Mouse (Mus musculus) Patski (cell line): ENCODE results near the gene C1ra. TPM values are rescaled to one million over a fixed set of nuclear protein-coding genes. Genes with fewer than 3 reads are reported as not detected.
A peak's percentile ranks its signal among the peaks of the same experiment; 100 is the strongest.
"Not testable (repeated sequence)": the region's sequence is repeated elsewhere in the genome, so short reads cannot be mapped to it uniquely, and the experiment has no call there.

Experiments
- ATAC-seq: fragments of 100-300 bp; one replicate; pipeline ENCODE4 v1.8.0; 2021
- CTCF ChIA-PET: fragments of 350-600 bp; sonication (Branson Sonifier 250); formaldehyde crosslinking; loops from one replicate; lab custom pipeline; 2022; ENCODE audit warnings: inconsistent platforms; lab: Charles Lee
- POLR2A ChIA-PET: fragments of 350-600 bp; sonication (Branson Sonifier 250); formaldehyde crosslinking; loops from one replicate; lab custom pipeline; 2022; ENCODE audit warnings: antibody characterized with exemption, inconsistent platforms; lab: Charles Lee
- DNase-seq: peaks from one replicate; pipeline ENCODE4 v3.0.0-alpha.2; 2011; ENCODE audit warnings: low read depth, low spot score
- H3K27me3 ChIP-seq: fragments of 371-371 bp; one replicate; pipeline ENCODE4 v1.5.1; 2021
- CTCF ChIP-seq: fragments of 100-300 bp; IDR thresholded peaks from one replicate; pipeline ENCODE4 v1.5.1; 2021
- in situ Hi-C: fragments of 300-500 bp; cut with MboI; formaldehyde crosslinking; loops from 3 replicates; pipeline ENCODE4 v1.11.1; 2018; ENCODE audit warnings: low pct_unique_long_range_greater_than_20kb, mixed read lengths
- polyA plus RNA-seq: library from polyadenylated mRNA; unstranded; gene quantifications from one replicate; pipeline ENCODE4 v1.2.3, GENCODE M21; 2021

The C1ra gene
- polyA plus RNA-seq, 1 experiment from 2014 or later = 59.0 TPM

DNA sequence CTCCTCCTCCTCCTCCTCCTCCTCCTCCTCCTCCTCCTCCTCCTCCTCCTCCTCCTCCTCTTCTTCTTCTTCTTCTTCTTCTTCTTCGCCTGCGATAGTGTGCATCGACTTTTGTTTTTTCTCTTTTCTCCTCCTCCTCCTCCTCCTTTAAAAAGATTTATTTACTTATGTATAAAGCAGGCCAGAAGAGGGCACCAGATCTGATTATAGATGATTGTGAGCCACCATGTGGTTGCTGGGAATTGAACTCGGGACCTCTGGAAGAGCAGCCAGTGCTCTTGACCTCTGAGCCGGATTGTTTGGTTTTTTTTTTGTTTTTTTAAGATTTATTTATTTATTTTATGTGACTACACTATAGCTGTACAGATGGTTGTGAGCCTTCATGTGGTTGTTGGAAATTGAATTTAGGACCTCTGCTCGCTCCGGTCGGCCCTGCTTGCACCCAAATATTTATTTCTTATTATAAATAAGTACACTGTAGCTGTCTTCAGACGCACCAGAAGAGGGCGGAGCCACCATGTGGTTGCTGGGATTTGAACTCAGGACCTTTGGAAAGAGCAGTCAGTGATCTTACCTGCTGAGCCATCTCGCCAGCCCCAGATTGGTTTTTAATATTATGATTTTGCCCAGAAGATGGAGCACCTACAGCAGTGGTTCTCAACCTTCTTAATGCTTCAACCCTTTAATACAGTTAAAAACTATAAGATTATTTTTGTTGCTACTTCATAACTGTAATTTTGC lies 36.7 kb upstream of the C1ra start:
- H3K27me3 ChIP-seq, ATAC-seq, POLR2A ChIA-PET, DNase-seq: not testable (repeated sequence)
- in situ Hi-C loops = loop anchor here (10.0 to 25.0 kb wide), 3 partner anchors 69 to 287 kb away; partner anchors contain the start of genes Atn1, C1s1, Eno2 and Gm45234
- CTCF ChIA-PET = interaction anchor here (0.7 to 1.2 kb wide), 3 partner anchors 10 to 59 kb away, joined by 3 to 4 read pairs (median 3); no protein-coding TSS in a partner anchor
- TF ChIP-seq CTCF = peak; percentile 13

- TF ChIP-seq CTCF = no peak
- in situ Hi-C loops = loop anchor here (10.0 to 25.0 kb wide), 3 partner anchors 69 to 286 kb away; partner anchors contain the start of genes Atn1, C1s1, Eno2 and Gm45234
- CTCF ChIA-PET = interaction anchor here (0.7 to 1.3 kb wide), 4 partner anchors 11 to 61 kb away, joined by 3 to 4 read pairs (median 4); no protein-coding TSS in a partner anchor
- no peaks in the 10 kb centered on the region for H3K27me3 ChIP-seq
- no peak for ATAC-seq
- no peak for DNase-seq
- POLR2A ChIA-PET = no interaction called here
These were observed 36.0 kb upstream of the C1ra start for GRCm38 (mm10) chr6:124476216-124476615.

- CTCF ChIA-PET = interaction anchor here (1.2 to 1.3 kb wide), 2 partner anchors 11 to 61 kb away, joined by 4 read pairs; no protein-coding TSS in a partner anchor
- no peak for TF ChIP-seq CTCF
- POLR2A ChIA-PET = no interaction called here
- ATAC-seq (no peak), DNase-seq (no peak)
- H3K27me3 ChIP-seq = no peaks in the 10 kb centered on the region
- in situ Hi-C loops = loop anchor here (10.0 to 25.0 kb wide), 3 partner anchors 68 to 286 kb away; partner anchors contain the start of genes Atn1, C1s1, Eno2 and Gm45234
These were observed 35.4 kb upstream of the C1ra start for GRCm38 (mm10) chr6:124476796-124477195.

- ChIA-PET POLR2A (no interaction called here), CTCF (interaction anchor here (1.3 kb wide), 1 partner anchor 62 kb away, joined by 4 read pairs; no protein-coding TSS in a partner anchor)
- ATAC-seq (no peak), DNase-seq (no peak)
- TF ChIP-seq CTCF = no peak
- in situ Hi-C loops = loop anchor here (10.0 to 25.0 kb wide), 3 partner anchors 68 to 285 kb away; partner anchors contain the start of genes Atn1, C1s1, Eno2 and Gm45234
- no peaks in the 10 kb centered on the region for H3K27me3 ChIP-seq
These were observed 35.0 kb upstream of the C1ra start for GRCm38 (mm10) chr6:124477221-124477655.

DNA sequence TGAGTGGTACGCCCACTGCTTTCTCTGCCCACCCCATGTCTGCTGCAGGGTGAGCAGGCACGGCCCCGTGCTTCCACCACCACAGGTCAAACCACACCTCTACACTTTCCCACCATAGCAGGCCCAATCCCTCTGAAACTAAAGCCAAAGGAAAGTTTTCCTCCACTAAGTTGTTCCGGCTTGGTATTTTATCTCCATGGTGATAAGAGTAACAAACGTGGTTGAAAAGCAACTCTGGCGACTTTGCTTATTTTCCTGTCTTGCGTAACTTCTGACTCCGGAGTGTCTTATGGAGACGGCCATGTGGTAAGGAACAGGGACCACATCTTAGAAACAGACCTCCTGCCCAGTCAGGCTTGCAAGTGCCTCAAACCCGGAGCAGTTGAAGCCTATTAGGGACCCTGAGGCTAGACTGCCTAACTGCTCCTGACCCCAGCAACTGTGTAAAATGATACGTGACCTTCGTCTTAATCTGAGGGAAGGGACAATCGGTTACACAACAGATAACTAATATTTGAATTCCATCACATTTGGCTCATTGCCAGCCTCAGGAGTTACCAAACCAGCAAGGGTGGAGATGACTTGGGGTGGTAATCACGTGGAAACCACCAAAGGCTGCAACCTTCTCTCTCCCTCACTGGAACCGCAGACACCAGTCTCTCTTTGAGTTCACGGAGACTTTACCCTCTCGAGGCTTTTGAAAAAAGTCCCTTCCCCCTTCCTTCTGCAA lies 34.1 kb upstream of the C1ra start:
- DNase-seq (peak; percentile 68), ATAC-seq (peak; percentile 86)
- POLR2A ChIA-PET = no interaction called here
- no peaks in the 10 kb centered on the region for H3K27me3 ChIP-seq
- TF ChIP-seq CTCF = no peak
- in situ Hi-C loops = loop anchor here (10.0 to 25.0 kb wide), 3 partner anchors 67 to 284 kb away; partner anchors contain the start of genes Atn1, C1s1, Eno2 and Gm45234
- CTCF ChIA-PET = no interaction called here

GRCm38 (mm10) chr6:124478874-124479572 lies 33.2 kb upstream of the C1ra start:
- H3K27me3 ChIP-seq = no peaks in the 10 kb centered on the region
- ATAC-seq = no peak
- ChIA-PET POLR2A (no interaction called here), CTCF (interaction anchor here (0.7 kb wide), 1 partner anchor 14 kb away, joined by 3 read pairs; no protein-coding TSS in a partner anchor)
- DNase-seq = no peak
- in situ Hi-C loops = loop anchor here (10.0 to 25.0 kb wide), 3 partner anchors 66 to 283 kb away; partner anchors contain the start of genes Atn1, C1s1, Eno2 and Gm45234
- no peak for TF ChIP-seq CTCF

DNA sequence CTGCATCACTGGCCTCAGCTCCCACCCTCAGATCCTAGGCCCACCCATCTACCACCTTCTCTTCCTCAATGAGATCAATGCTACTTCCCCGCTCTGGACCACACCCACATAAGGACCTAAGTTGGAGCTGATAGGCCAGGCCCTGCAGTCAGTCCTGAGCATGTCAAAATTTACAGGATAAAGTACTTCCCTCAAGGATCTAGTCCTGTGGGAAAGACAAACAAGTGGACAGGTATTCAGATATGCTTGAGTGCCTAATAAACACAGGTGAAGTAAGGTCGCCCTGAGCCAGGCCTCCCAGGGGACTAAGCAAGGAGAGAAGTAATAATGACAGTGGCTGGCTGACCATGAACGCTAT lies 32.7 kb upstream of the C1ra start:
- in situ Hi-C loops = loop anchor here (10.0 to 25.0 kb wide), 3 partner anchors 65 to 283 kb away; partner anchors contain the start of genes Atn1, C1s1, Eno2 and Gm45234
- CTCF ChIA-PET = interaction anchor here (0.7 kb wide), 1 partner anchor 13 kb away, joined by 3 read pairs; no protein-coding TSS in a partner anchor
- no peak for DNase-seq
- ATAC-seq = no peak
- POLR2A ChIA-PET = no interaction called here
- no peaks in the 10 kb centered on the region for H3K27me3 ChIP-seq
- TF ChIP-seq CTCF = no peak

- ChIA-PET CTCF (interaction anchor here (1.4 kb wide), 1 partner anchor 61 kb away, joined by 3 read pairs; no protein-coding TSS in a partner anchor), POLR2A (no interaction called here)
- in situ Hi-C loops = loop anchor here (25.0 kb wide), 1 partner anchor 282 kb away; the partner anchor contains the start of genes Atn1, Eno2 and Gm45234
- peak; percentile 57 for TF ChIP-seq CTCF
- DNase-seq = no peak
- H3K27me3 ChIP-seq = no peaks in the 10 kb centered on the region
- no peak for ATAC-seq
These were observed 31.9 kb upstream of the C1ra start for GRCm38 (mm10) chr6:124480295-124480694.

GRCm38 (mm10) chr6:124481571-124481970 lies 30.6 kb upstream of the C1ra start:
- H3K27me3 ChIP-seq = no peaks in the 10 kb centered on the region
- ChIA-PET POLR2A (no interaction called here), CTCF (interaction anchor here (1.0 to 1.8 kb wide), 4 partner anchors 11 to 60 kb away, joined by 3 to 6 read pairs (median 4); partner anchors contain the start of gene C1rl)
- ATAC-seq (peak; percentile 19), DNase-seq (no peak)
- TF ChIP-seq CTCF = peak; percentile 71
- in situ Hi-C loops = loop anchor here (25.0 kb wide), 1 partner anchor 281 kb away; the partner anchor contains the start of genes Atn1, Eno2 and Gm45234

DNA sequence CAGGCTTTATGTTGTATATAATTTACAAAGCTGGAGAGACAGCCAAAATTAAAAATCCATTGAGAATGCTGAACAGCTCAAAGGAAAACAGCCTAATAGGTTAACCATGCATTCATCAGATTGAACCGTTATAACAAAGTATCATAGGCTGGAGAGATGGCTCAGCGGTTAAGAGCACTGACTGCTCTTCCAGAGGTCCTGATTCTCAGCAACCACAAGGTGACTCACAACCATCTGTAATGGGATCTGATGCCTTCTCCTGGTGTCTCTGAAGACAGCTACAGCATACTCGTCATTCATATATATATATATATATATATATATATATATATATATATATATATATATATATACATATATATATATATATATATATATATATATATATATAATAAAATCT lies 28.4 kb upstream of the C1ra start:
- POLR2A ChIA-PET, DNase-seq, H3K27me3 ChIP-seq, ATAC-seq: not testable (repeated sequence)
- in situ Hi-C loops = loop anchor here (25.0 kb wide), 1 partner anchor 278 kb away; the partner anchor contains the start of genes Atn1, Eno2 and Gm45234
- CTCF ChIA-PET = interaction anchor here (1.9 kb wide), 1 partner anchor 58 kb away, joined by 7 read pairs; the partner anchor contains the start of gene C1s1
